Mouse (Mus musculus): Measurements from ENCODE around the gene Tex264. TPM values are rescaled to one million over a fixed set of nuclear protein-coding genes. Genes with fewer than 3 reads are reported as not detected.
"Not testable (repeated sequence)": the region's sequence is repeated elsewhere in the genome, so short reads cannot be mapped to it uniquely, and the experiment has no call there.

Gene Tex264
- total RNA-seq, 2 experiments from 2014 or later, result 42.2 to 45.6 TPM

DNA sequence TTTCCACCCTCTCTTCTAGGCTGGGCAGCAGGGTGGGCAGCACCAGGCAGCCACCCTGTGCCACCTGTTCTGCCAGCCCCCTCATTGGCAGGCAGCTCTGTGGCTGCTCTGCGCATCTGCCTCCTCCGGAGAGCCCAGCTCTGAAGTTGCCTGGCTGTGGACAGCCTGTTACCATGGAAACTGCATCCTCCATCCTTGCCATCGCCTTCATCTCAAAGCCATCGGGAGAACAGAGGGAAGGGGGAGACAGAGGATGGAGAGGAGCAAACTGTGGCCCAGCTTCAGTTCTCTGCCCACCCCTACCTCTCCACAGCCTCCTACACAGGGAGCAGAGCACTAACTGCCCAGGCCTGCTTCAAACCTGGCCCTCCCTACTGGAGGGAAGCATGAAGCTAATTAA lies 21.3 kb downstream of the Tex264 start:
- DNase-seq, result no peak

DNA sequence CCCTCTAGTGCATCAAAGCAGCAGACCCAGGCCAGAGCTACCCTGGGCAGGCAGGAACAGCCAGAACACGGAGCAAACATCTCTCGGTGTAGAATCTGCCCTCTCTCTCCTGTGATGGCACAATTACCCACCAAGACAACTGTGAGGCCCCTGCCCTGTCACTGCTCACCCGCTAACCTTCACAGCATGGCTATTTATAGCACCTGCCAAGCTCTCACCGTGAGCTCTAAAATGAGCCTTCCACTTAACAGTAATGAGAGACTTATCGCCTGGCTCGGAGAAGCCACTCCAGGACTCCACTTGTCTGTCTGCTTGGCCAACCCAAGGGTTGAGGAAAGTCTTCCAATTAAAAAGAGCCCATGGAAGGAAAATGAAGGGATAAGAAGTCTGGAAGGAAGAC lies 22.5 kb downstream of the Tex264 start:
- DNase-seq, result peak in 1 of 2 experiments; percentile 39

DNA sequence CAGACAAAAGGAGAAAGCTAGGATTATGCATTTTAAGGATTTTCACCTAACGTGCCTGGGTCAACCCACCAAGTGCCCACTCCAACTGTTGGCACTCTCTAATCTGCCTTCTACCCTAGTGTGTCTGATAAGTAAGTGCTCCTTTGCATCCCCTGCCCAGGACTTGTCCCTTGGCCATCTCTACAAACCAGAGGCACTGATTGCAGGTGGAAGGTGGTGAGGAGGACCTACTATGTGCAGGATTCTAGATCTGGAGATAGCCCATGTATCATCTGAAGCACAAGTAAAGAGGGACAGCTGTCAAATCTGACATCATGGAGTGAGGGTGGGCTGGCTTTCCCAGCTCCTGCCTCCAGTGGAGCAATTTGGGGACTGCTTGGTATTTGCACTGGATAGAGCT lies 25.8 kb downstream of the Tex264 start:
- DNase-seq, result no peak

DNA sequence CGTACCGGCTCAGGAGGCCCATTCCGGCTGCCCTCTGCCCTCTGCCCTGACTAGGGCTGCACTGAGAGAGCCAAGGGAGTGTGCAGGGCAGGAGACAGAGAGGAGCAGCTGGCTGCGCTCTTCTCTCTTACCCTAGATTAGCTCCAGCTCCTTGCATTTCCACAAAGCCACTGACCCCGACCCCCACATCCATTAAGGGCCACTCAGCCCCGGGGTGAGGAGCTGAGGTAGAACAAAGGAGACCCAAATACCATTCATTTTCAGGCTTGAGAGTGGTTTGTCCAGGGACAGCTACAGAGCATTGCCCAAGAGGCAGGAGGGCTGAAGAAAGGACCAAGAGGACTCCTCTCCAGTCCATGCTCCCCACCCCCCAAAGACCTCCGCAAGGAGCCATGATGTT lies 26.3 kb downstream of the Tex264 start:
- no peak for DNase-seq

DNA sequence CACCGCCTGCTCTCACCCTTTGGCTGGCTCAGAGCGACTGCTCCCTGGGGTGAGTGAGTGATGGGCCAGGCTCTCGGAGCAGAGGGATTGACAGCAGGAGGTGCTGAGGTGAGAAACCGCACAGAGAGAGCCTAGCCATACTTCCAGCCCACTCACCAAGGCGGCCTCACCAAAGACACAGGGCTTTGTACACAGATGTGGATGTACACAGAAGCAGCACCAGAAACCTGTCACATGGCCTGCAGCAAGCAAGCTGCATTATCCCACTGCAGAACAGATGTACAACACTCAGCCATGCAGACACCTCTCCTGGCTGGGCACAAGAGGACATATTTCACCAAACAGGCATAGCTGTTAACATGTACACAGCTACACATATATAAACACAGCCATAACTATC lies 28.1 kb downstream of the Tex264 start:
- no peak for DNase-seq

DNA sequence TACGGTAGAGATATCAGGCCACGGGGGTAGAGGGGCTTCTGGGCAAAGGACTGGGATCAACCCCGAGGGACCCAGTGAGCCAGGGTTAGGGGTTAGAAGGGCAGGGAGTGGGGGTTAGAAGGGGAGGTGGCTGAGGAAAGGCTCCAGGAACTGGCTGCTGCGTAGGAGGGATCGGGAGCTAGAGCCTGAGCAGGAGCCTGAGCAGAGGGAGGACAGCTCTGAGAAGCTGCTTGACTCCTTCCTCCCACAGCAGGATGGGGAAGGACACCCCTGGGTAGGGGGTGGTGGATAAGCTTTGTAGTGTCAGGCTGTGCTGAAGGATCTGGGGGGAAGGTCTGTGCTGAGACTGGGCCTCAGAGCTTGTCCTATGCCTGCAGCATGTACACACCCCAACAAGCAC lies 28.9 kb downstream of the Tex264 start:
- DNase-seq, result no peak

DNA sequence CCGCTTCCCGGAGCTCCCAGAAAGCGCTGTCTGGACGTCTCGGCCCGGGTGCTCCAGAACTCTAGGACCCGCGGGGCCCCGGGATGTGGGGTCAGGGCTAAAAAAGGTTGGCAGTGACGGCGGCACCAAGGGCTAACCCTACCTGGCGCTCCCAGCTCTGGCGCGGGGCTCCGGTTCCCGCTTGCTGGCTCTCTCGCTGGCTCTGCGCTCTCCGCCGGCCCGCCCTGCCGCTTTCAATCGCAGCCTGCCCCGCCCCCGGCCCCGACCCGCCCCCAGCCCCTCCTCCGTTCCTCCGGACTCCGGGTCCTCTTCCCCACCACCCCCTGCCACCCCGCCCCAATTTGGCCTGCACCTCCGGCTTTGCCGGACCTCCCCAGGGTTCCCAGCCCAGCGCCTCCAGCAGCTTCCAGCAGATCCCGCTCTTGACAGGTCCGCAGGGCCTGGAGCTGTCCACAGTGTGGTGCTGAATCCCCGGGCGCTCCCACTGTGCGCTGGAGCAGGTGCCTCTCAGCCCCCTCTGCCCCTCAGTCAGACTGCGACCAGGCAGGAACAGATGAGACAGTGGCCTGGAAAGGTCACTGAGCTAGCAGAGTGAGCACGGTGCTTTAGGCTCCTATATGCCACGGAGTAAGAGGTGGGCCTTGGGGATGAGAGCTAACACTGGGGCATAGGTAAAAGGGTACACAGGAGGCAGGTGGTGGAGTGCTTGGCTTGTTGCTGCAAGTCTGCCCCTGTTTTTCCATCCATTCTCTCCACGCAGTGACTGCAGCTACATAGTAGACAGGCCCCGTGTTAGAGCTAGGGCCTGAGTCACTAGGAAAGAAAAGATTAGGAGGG lies 29.6 kb downstream of the Tex264 start, which contains the start of gene Grm2:
TSS of gene Grm2 (minus strand) at position 199 of the 837 bp plus-strand sequence.
- DNase-seq, result peak; percentile 29 to 74

DNA sequence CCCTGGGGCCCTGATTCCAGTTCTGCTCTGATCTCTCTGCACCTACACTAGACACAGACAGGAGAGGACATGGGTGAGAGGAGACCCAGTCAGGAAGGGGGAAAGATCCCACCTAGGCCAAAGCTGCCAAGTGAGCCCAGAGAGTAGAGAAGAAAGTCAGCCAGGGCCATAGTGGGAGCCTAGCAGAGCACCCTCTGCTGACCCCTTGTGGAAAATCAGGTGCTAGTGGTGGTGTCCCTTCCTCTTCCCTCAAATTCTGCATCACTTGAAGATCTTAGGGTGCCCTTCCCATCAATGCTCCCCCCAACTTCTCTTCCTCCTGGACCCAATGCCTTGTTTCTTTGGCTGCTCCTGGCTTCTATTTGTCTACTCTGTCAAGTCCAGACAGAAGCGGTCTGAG lies 33.0 kb downstream of the Tex264 start:
- DNase-seq, result no peak

DNA sequence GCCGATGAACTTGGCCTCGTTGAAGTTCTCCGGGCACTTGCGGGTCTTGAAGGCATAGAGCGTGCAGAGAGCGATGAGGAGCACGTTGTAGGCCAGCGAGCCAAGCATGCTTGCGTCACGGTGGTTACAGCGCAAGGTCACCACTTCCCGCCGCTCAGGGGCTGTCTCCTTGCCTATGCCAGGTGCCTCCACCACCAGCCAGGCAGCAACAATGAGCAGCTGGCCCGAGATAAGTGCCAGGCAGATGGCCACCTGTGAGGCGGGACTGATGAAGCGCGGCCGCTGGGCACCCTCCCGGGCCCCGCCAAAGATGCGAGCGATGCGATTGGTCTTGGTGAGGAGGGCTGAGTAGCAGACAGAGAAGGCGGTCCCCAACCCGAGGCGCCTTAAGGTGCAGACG lies 38.5 kb downstream of the Tex264 start:
- no peak for DNase-seq

DNA sequence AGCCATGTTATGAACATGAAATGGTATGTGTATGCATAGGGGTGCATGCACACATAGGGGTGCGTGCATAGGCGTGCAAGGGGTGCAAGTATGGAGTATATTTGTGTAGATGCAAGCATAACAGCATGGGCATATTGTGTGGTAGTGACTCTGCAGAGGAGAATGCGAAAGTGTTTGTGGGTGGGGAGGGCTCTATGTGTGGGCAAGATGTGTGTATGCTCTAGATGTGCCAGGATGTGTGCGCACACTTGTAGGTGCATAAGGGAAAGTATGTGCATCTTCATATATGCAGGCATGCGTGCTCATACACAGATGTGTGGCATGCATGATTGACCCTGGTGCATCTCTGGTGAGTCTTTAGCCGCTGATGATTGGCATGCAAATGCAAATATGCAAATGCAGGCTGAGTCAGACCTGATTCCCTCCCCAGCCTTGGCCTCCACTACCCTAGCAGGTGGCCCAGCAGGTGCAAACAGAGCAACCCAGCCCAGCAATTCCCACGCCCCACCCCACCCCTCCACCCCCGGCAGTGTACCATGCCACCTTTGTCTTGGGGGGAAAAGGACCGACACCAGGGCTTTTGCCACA lies 39.9 kb downstream of the Tex264 start:
- no peak for DNase-seq

DNA sequence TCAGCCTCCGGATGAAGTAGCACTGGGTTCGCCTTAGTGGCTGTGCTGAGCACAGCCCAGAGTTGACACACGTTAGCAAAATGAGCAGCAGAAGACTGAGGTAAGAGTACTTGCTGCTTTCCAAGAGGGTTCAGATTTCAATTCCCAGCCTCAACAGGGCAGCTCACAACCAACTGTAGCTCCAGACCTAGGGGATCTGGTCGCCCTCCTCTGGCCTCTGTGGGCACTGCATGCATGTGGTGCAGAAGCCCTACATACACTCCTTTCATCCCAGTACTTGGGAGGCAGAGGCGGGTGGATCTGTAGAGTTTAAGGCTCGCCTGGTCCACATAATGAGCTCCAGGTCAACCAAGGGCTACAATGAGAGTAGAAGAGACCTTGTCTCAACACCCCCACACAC lies 41.9 kb downstream of the Tex264 start:
- no peak for DNase-seq

DNA sequence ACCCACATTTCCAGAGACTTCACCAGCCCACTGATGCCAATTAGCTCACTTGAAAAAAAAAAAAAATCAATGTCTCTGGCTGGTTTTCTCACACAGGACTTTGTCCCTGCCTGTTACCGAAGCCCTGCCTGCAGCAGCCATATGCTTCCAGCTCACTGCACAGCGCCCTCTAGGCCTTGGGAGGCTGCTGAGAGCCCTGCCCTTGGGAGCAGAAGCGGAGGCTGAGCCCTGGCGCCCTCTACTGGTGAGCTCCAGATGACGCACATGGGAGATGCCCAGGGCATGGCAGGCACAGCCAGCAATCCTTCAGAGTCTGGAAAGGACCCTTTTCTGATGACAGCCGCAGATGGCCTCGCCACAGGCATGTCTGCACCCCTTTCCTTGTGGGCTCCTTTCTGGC lies 42.6 kb downstream of the Tex264 start:
- DNase-seq, result peak; percentile 43 to 56

DNA sequence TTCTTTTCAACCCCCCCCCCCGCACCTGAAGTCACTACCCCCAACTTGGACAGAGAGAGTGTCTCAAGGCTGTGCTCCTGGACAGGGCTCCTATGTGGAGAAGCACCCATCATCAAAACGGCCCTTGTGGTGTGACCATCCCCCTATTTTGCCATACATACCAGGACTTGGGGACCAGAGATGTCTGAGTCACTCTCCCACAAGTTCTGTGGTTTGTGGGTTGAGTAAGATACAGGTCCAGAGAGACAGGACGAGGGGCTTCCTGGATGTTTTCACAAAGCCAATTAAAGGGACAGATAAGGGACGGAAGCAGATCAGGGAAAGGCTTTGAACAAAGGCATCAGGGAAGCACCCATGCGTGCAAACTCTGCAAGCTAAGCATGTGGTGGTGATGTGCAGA lies 44.4 kb downstream of the Tex264 start:
- DNase-seq, result no peak

DNA sequence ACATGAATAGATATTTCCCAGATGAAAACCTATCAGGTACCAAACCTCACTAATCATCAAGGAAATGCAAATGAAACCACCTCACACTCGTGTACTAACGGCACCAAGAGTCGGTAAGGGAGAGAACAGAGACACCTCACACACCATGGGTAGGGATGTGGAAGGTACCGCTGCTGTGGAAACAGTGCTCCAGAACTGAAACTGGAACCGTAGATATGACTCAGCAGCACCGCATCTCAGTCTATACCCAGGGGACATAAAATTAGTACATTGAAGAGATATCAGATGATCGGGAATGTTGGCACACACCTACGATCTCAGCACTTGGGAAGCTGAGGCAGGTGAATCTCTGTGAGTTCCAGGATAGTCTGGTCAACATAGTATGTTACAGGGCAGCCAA lies 47.6 kb downstream of the Tex264 start:
- DNase-seq, result no peak

DNA sequence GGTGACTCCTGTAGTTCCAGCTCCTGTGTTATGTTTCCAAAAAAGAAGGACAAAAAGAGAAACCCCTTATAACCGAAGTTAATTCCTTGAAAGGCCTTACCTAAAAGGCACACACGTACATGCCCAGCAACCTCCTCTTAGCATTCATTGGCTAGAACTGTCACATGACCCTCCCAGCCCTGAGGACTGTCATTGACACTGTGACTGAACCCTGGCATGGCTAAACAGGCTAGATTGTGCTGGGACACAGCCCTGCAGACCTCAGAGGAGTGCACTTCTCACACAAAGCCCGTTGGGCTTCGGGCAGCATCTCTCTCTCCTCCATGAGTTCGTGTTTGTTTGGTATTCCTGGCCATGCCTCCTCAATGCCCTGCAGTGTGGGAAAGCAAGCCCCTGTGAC lies 53.5 kb downstream of the Tex264 start:
- no peak for DNase-seq

DNA sequence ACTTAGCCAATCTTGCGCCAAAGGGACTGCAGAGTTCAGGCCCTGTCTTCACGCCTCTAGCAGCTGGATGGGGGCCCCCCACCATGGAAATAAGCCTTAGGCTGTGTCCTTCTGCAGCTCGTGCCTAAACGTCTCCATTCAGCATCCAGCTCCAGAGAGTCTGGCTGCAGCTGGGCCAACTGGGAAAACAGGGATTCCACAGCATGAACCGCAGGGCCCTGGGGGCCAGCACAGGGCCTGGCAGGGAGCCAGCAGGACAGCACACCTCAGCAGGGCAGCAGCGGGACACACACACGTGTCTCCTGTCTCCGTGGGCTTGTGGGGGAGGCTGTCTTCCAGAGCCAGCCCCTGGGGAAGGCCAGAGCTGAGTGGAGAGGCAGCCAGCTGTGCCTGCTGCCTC lies 57.9 kb downstream of the Tex264 start:
- DNase-seq, result not testable (repeated sequence)

DNA sequence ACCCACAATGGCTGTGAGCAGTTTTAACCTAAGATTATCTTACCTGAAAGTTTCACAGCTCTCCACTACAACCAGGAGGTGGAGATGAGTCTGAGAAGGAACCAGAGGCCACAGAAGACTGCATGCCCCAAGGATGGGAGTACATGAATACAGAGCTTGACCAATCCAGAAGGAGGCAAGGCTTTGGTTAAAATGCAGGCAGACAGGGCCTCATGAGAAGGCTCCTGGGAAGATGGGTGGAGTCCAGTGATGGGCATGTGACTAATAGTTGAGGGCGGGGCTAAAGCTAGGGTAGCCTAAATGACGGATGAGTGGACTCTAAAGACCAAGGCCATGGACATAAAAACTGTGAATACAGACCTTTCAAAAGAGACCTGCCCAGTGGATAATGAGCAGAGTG lies 59.4 kb downstream of the Tex264 start, which contains the start of gene Iqcf6:
TSS of gene Iqcf6 (plus strand) at position 301 of the 400 bp plus-strand sequence.
- DNase-seq, result no peak

DNA sequence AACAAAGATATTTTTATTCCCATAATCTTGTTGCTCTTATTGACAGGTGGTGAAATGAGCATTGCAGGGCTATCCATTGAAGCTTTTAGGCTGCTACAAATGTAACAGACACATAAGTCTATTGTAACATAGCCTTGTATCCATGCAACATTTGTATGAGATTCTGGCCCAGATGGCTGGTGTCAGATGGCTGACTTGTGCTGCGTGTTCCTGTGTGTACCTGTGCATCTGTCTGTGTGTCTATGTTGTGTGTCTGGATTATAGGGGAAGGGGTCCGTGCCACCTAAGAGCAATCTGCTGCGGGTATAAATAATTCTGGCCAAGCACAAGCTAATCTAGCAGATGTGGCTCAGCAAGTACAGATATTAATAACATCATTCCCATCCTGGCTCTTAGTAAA lies 68.2 kb downstream of the Tex264 start:
- DNase-seq, result no peak

DNA sequence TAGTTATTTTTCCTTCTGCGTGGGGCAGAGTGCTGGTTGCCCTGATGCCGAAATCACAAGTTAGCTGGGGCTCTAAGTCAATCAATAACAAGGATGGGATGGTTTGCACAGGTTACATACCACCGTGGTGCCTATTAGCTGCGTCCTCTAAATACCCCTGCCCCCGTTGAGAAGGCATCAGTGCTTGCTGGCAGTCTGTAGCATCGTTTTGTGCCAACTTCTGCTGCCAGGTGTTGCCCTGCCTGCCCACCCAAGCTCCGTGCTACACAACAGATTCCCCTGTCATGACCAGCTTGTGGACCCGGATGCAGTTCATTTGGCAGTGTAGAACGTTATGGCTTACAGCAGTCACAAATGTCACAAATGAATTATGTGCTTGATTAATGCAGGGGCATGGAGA lies 69.4 kb downstream of the Tex264 start:
- DNase-seq, result no peak

DNA sequence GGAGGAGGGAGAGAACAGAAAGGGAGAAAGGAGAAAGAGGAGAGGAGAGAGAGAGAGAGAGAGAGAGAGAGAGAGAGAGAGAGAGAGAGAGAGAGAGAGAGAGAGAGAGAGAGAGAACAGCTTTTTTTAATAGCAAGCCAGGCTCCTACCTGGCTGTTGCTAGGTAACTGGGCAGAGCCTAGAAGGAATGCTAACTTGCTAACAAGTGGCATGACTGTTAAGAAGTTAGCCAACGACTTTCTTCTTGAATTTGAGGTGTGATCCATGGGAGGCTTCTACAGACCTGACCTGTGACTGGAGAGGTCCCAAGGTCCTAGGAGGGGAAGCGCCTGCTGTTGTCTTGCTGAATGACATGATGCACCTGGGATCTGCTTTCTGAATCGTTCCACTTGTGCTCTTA lies 71.1 kb downstream of the Tex264 start:
- DNase-seq, result no peak

DNA sequence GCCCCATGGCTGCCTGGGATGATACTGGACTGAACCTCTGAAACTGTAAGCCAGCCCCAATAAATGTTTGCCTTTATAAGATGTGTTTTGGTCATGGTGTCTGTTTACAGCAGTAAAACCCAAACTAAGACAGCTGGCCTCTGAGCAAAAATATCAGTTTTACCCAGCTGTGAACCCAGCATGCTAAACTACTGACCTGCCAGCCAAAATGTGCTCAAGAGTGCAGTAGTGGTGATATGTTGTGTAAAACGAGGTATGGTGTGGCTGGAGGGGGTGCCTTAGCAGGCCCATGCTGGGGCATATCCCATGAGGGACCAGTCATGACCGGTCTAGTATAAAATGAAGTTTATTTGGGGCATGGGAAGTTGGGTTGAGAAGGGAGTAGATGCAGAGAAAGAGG lies 71.8 kb downstream of the Tex264 start:
- DNase-seq, result no peak

DNA sequence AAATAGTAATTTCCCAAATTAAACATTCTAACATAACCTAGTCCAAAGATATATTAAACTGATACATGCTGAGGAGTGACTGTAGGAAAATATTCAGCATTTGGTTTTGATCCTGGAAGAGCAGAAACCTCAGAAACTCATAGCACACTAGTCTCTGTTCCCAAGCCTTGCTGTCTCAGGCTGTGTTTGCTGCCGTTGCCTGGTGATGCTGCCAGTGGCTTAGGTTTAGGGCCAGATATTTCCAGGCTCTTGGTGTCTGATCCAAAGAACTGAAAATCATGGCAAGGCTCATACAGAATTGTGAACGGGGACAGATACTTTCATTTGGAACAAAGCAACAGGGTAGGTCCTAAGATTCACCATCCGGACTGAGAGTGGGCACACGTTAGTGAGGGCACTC lies 75.0 kb downstream of the Tex264 start:
- no peak for DNase-seq

Data from heart, adult 18-20 months (tissue).